Mouse (Mus musculus): ENCODE results near the gene Gm36864. TPM values are rescaled to one million over a fixed set of nuclear protein-coding genes. Genes with fewer than 3 reads are reported as not detected.
A peak's percentile ranks its signal among the peaks of the same experiment; 100 is the strongest.

The Gm36864 gene
- polyA plus RNA-seq, 1 experiment from 2014 or later: not detected

DNA sequence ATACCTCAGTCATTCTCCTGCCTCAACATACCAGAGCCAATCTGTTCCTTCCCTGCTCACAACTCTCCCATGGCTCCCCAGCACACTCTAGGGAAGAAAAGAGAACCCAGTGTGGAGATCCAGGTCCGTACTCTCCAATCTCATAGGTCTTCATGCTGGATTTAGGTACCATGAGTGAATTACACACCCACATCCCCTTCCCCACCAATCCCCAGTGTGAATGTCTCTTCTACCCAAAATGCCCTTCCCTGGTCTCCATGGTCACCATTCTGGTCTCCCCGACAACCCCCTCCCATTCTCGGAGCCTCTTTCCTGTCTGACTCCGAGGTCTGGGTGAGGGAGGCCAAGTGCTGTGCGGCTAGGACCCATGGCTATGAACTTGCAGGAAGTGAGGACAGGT, 25.2 kb downstream of the Gm36864 start, which contains the start of gene Gm15517:
TSS of gene Gm15517 (plus strand) at position 301 of the 400 bp plus-strand sequence.
- 40% methylated on average over 5 of the region's 5 CpGs for WGBS
- Histone ChIP-seq H3K4me1 (peaks cover 5% of the 10 kb centered on the region; the same call in 1 of the 2 replicates), H3K36me3 (no peaks in the 10 kb centered on the region), H3K27me3 (peaks cover 26% of the 10 kb centered on the region), H3K9me3 (no peaks in the 10 kb centered on the region), H3K4me3 (no peak within 1 kb of the TSS), H3K27ac (no peak within 1 kb of the TSS), H3K9ac (no peak within 1 kb of the TSS), H3K4me2 (no peak within 1 kb of the TSS)
- ATAC-seq (ENCODE audit: borderline replicate concordance, extremely low read depth, low FRiP score, low TSS enrichment): no peak

- H3K4me1 ChIP-seq: peaks cover 5% of the 10 kb centered on the region; the same call in 1 of the 2 replicates
- H3K27ac ChIP-seq: no peak overlapping the region
- no peaks in the 10 kb centered on the region for H3K9me3 ChIP-seq
- H3K4me3 ChIP-seq: 0 out of 2 replicates have a peak overlapping the region, but pooled peaks have one; percentile 10
- no peaks in the 10 kb centered on the region for H3K36me3 ChIP-seq
- no peak overlapping the region for H3K9ac ChIP-seq
- WGBS: 4% methylated on average over 34 of the region's 34 CpGs
- peak; percentile 60 for ATAC-seq (ENCODE audit: borderline replicate concordance, extremely low read depth, low FRiP score, low TSS enrichment)
- peak overlapping the region; percentile 48 for H3K4me2 ChIP-seq
- peaks cover 26% of the 10 kb centered on the region for H3K27me3 ChIP-seq
Measured at GRCm38 (mm10) chr7:44262791-44263643, 27.0 kb downstream of the Gm36864 start.

- no peaks in the 10 kb centered on the region for H3K9me3 ChIP-seq
- peaks cover 2% of the 10 kb centered on the region; the same call in 1 of the 2 replicates for H3K4me1 ChIP-seq
- no peak for ATAC-seq (ENCODE audit: borderline replicate concordance, extremely low read depth, low FRiP score, low TSS enrichment)
- H3K27me3 ChIP-seq: peaks cover 20% of the 10 kb centered on the region
- no peaks in the 10 kb centered on the region for H3K36me3 ChIP-seq
- H3K4me2 ChIP-seq: no peak overlapping the region
- WGBS: 81% methylated on average over 11 of the region's 11 CpGs
- H3K9ac ChIP-seq: no peak overlapping the region
- H3K4me3 ChIP-seq: no peak overlapping the region
- no peak overlapping the region for H3K27ac ChIP-seq
Measured at GRCm38 (mm10) chr7:44268117-44268516, 32.1 kb downstream of the Gm36864 start.

- H3K27me3 ChIP-seq: peaks cover 18% of the 10 kb centered on the region
- ATAC-seq (ENCODE audit: borderline replicate concordance, extremely low read depth, low FRiP score, low TSS enrichment): no peak
Measured at GRCm38 (mm10) chr7:44269397-44269796, 33.4 kb downstream of the Gm36864 start.

GRCm38 (mm10) chr7:44271309-44271708, 35.3 kb downstream of the Gm36864 start:
- 68% methylated on average over 2 of the region's 2 CpGs for WGBS
- no peak for ATAC-seq (ENCODE audit: borderline replicate concordance, extremely low read depth, low FRiP score, low TSS enrichment)
- H3K9me3 ChIP-seq: no peaks in the 10 kb centered on the region
- no peak overlapping the region for H3K27ac ChIP-seq
- no peak overlapping the region for H3K4me3 ChIP-seq
- no peak overlapping the region for H3K4me2 ChIP-seq
- H3K27me3 ChIP-seq: peaks cover 21% of the 10 kb centered on the region
- H3K36me3 ChIP-seq: no peaks in the 10 kb centered on the region
- no peak overlapping the region for H3K9ac ChIP-seq
- no peaks in the 10 kb centered on the region for H3K4me1 ChIP-seq

More at GRCm38 (mm10) chr7:44269397-44269796, 33.4 kb downstream of the Gm36864 start:
- Histone ChIP-seq H3K27ac (no peak overlapping the region), H3K9me3 (no peaks in the 10 kb centered on the region), H3K4me1 (no peaks in the 10 kb centered on the region), H3K4me2 (no peak overlapping the region), H3K36me3 (no peaks in the 10 kb centered on the region), H3K4me3 (no peak overlapping the region), H3K9ac (no peak overlapping the region)
- 77% methylated on average over 2 of the region's 2 CpGs for WGBS

DNA sequence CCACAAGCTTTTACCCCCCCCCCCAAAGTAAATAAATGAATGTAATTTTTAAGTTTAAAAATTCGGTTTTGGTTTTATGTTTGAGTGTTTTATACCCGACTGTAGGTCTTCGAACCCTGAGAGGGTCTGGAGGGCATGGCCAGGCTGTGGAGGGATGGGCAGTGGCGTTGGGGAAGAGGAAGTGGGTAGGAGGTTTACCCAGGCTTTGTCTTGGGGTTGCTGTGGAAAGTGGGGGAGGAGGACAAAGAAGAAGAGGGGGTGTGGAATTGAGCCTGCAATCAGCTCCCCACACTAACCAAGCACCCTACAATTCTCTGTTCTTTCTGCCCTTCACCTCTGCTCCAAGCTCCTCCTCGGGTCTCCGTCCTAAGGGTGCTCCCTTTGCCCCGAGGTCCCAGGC, 36.6 kb downstream of the Gm36864 start:
- Histone ChIP-seq H3K36me3 (no peaks in the 10 kb centered on the region), H3K9me3 (no peaks in the 10 kb centered on the region), H3K9ac (no peak overlapping the region), H3K27me3 (peaks cover 21% of the 10 kb centered on the region), H3K4me3 (no peak overlapping the region), H3K4me1 (no peaks in the 10 kb centered on the region), H3K4me2 (no peak overlapping the region), H3K27ac (no peak overlapping the region)
- 76% methylated on average over 7 of the region's 7 CpGs for WGBS
- no peak for ATAC-seq (ENCODE audit: borderline replicate concordance, extremely low read depth, low FRiP score, low TSS enrichment)

GRCm38 (mm10) chr7:44273446-44273845, 37.5 kb downstream of the Gm36864 start:
- Histone ChIP-seq H3K9ac (no peak overlapping the region), H3K27ac (no peak overlapping the region), H3K4me1 (no peaks in the 10 kb centered on the region), H3K4me3 (no peak overlapping the region), H3K27me3 (peaks cover 20% of the 10 kb centered on the region), H3K9me3 (no peaks in the 10 kb centered on the region), H3K4me2 (no peak overlapping the region), H3K36me3 (no peaks in the 10 kb centered on the region)
- ATAC-seq (ENCODE audit: borderline replicate concordance, extremely low read depth, low FRiP score, low TSS enrichment): no peak
- 74% methylated on average over 7 of the region's 7 CpGs for WGBS

- WGBS: 26% methylated on average over 11 of the region's 11 CpGs
- no peak overlapping the region for H3K9ac ChIP-seq
- ATAC-seq (ENCODE audit: borderline replicate concordance, extremely low read depth, low FRiP score, low TSS enrichment): no peak
- no peak overlapping the region for H3K27ac ChIP-seq
- H3K4me3 ChIP-seq: no peak overlapping the region
- no peak overlapping the region for H3K4me2 ChIP-seq
- no peaks in the 10 kb centered on the region for H3K36me3 ChIP-seq
- H3K27me3 ChIP-seq: peaks cover 18% of the 10 kb centered on the region
- no peaks in the 10 kb centered on the region for H3K4me1 ChIP-seq
- no peaks in the 10 kb centered on the region for H3K9me3 ChIP-seq
Measured at GRCm38 (mm10) chr7:44274096-44274495, 38.1 kb downstream of the Gm36864 start.

GRCm38 (mm10) chr7:44275546-44275945, 39.6 kb downstream of the Gm36864 start:
- Histone ChIP-seq H3K4me3 (no peak overlapping the region), H3K9me3 (no peaks in the 10 kb centered on the region), H3K36me3 (no peaks in the 10 kb centered on the region), H3K27ac (no peak overlapping the region), H3K4me1 (no peaks in the 10 kb centered on the region), H3K9ac (no peak overlapping the region), H3K27me3 (peaks cover 18% of the 10 kb centered on the region), H3K4me2 (no peak overlapping the region)
- 61% methylated on average over 3 of the region's 3 CpGs for WGBS
- no peak for ATAC-seq (ENCODE audit: borderline replicate concordance, extremely low read depth, low FRiP score, low TSS enrichment)

GRCm38 (mm10) chr7:44276461-44277249, 40.7 kb downstream of the Gm36864 start:
- Histone ChIP-seq H3K27ac (no peak overlapping the region), H3K4me1 (no peaks in the 10 kb centered on the region), H3K4me3 (no peak overlapping the region), H3K4me2 (no peak overlapping the region), H3K9me3 (no peaks in the 10 kb centered on the region), H3K36me3 (no peaks in the 10 kb centered on the region), H3K27me3 (peaks cover 18% of the 10 kb centered on the region), H3K9ac (no peak overlapping the region)
- no peak for ATAC-seq (ENCODE audit: borderline replicate concordance, extremely low read depth, low FRiP score, low TSS enrichment)
- WGBS: 63% methylated on average over 8 of the region's 10 CpGs

- Histone ChIP-seq H3K9ac (no peak overlapping the region), H3K4me3 (no peak overlapping the region), H3K9me3 (no peaks in the 10 kb centered on the region), H3K4me1 (no peaks in the 10 kb centered on the region), H3K36me3 (no peaks in the 10 kb centered on the region), H3K4me2 (no peak overlapping the region), H3K27me3 (peaks cover 18% of the 10 kb centered on the region), H3K27ac (no peak overlapping the region)
- no peak for ATAC-seq (ENCODE audit: borderline replicate concordance, extremely low read depth, low FRiP score, low TSS enrichment)
- WGBS: 45% methylated on average over 2 of the region's 2 CpGs
Measured at GRCm38 (mm10) chr7:44277250-44277622, 41.3 kb downstream of the Gm36864 start.

DNA sequence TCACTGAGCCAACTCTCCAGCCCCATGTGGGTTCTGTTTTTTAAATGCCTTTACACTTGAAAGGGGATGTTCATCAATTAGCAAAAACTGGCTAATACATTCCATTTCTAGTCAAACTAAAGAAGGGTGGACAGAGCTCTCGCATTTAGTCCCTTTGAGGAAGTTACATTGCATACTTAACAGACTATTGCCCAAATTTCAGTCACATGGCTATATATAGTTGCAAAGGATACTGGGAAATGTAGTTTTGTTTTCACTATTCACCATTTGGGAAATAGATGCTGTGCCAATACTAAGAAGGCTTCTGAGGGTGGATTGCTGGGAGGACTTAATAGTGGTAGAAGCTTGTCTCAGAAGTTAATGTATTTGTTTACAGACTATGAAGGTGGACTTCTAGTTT, 45.0 kb downstream of the Gm36864 start:
- no peak overlapping the region for H3K9ac ChIP-seq
- ATAC-seq (ENCODE audit: borderline replicate concordance, extremely low read depth, low FRiP score, low TSS enrichment): no peak
- H3K4me1 ChIP-seq: no peaks in the 10 kb centered on the region
- H3K27ac ChIP-seq: no peak overlapping the region
- WGBS: 47% methylated on average over 1 of the region's 1 CpGs
- H3K36me3 ChIP-seq: no peaks in the 10 kb centered on the region
- no peaks in the 10 kb centered on the region for H3K27me3 ChIP-seq
- no peaks in the 10 kb centered on the region for H3K9me3 ChIP-seq
- no peak overlapping the region for H3K4me3 ChIP-seq
- H3K4me2 ChIP-seq: no peak overlapping the region

Measured in lung, embryonic 15.5 days (tissue).